Mouse (Mus musculus) ES-E14 (cell line): ENCODE results near the gene Tubgcp6. TPM values are rescaled to one million over a fixed set of nuclear protein-coding genes. Genes with fewer than 3 reads are reported as not detected.

Experiments used
- DNase-seq: peaks from one replicate; pipeline ENCODE4 v3.0.0-alpha.2; 2013; ENCODE audit warnings: low read depth, low spot score
- H3K27ac ChIP-seq: 2 replicates; pipeline ENCODE4 v1.5.1; 2012; ENCODE audit warnings: low read depth, mild to moderate bottlenecking, low read length, moderate library complexity, mixed read lengths; ENCODE audit not compliant: poor library complexity, insufficient read depth, severe bottlenecking
- H3K36me3 ChIP-seq: 2 replicates; pipeline ENCODE4 v1.6.1; 2012; ENCODE audit warnings: mild to moderate bottlenecking, low read length, moderate library complexity, mixed read lengths; ENCODE audit not compliant: control insufficient read depth, poor library complexity, insufficient read depth, severe bottlenecking
- H3K4me1 ChIP-seq, 2 experiments: fragments of 150-350 bp in 1 of 2; sonication (generic) in 1 of 2; 2 replicates each; pipeline ENCODE4 v1.6.1; 2012; ENCODE audit warnings: low read length in 2 of 2, mild to moderate bottlenecking in 1 of 2, mixed read lengths in 1 of 2; ENCODE audit not compliant: control insufficient read depth in 2 of 2, insufficient read depth in 2 of 2, poor library complexity in 1 of 2
- H3K4me3 ChIP-seq, 2 experiments: fragments of 150-350 bp in 1 of 2; sonication (generic) in 1 of 2; 2 replicates each; pipeline ENCODE4 v1.5.1; 2012; ENCODE audit warnings: low read length in 2 of 2, low read depth in 1 of 2, mild to moderate bottlenecking in 1 of 2, mixed read lengths in 1 of 2; ENCODE audit not compliant: insufficient read depth in 1 of 2, poor library complexity in 1 of 2, severe bottlenecking in 1 of 2
- H3K9ac ChIP-seq: 2 replicates; pipeline ENCODE4 v1.6.1; 2012; ENCODE audit warnings: low read depth, mild to moderate bottlenecking, low read length, mixed read lengths; ENCODE audit not compliant: poor library complexity, insufficient read depth, severe bottlenecking
- H3K9me3 ChIP-seq: fragments of 150-350 bp; sonication (generic); 2 replicates; pipeline ENCODE4 v1.6.1; 2012; ENCODE audit warnings: low read depth, mild to moderate bottlenecking, low read length; ENCODE audit not compliant: control insufficient read depth, insufficient read depth
- HCFC1 ChIP-seq: IDR thresholded peaks from 2 replicates; pipeline ENCODE4 v1.6.1; 2012; ENCODE audit warnings: low read length, inconsistent platforms, borderline replicate concordance; ENCODE audit not compliant: insufficient read depth
- ZNF384 ChIP-seq: IDR thresholded peaks from 2 replicates; pipeline ENCODE4 v1.6.1; 2012; ENCODE audit warnings: low read depth, low read length, inconsistent platforms
- in situ Hi-C, 2 experiments: fragments of 600-800 bp; cut with MboI; formaldehyde crosslinking; loops; one replicate each; pipeline ENCODE4 v1.15.1; 2025; ENCODE audit warnings: low sequenced_read_pairs in 2 of 2, inconsistent platforms in 1 of 2; ENCODE audit not compliant: unreplicated experiment in 2 of 2
- total RNA-seq: library from RNA; depleted of rRNA; stranded (reverse); fragments of 300-350 nt; gene quantifications from 2 replicates; pipeline ENCODE4 v1.2.3, GENCODE M21; 2012; rRNA removed

The Tubgcp6 gene
- total RNA-seq, 1 experiment, result 37.3 TPM

GRCm38 (mm10) chr15:89054666-89055065 is 68.2 kb downstream of the Tubgcp6 start:
- Histone ChIP-seq H3K9me3 (no peaks in the 10 kb centered on the region), H3K4me1 (peaks cover 0 to 2% of the 10 kb centered on the region in 2 experiments; a peak in 1 of 4 replicates), H3K27ac (no peak overlapping the region), H3K4me3 (no peak overlapping the region), H3K9ac (no peak overlapping the region), H3K36me3 (no peaks in the 10 kb centered on the region)
- DNase-seq, result no peak
- in situ Hi-C loops, result no loop called here
- no peak for TF ChIP-seq HCFC1
- TF ChIP-seq ZNF384, result no peak

Other genes starting within 250 kb of the Tubgcp6 start
- 0.11 and 0.13 TPM in 2 replicates for gene Ttll8, start 168.7 kb downstream of the Tubgcp6 start, total RNA-seq
- 0.32 and 0.36 TPM in 2 replicates for gene Mlc1, start 144.1 kb downstream of the Tubgcp6 start, total RNA-seq
- 26.7 and 34.4 TPM in 2 replicates for gene Mov10l1, start 140.2 kb downstream of the Tubgcp6 start, total RNA-seq
- gene Panx2, start 63.4 kb downstream of the Tubgcp6 start, total RNA-seq, result 0.22 and 0.58 TPM in 2 replicates
- gene Trabd, start 48.0 kb downstream of the Tubgcp6 start, total RNA-seq, result 24.2 and 29.9 TPM in 2 replicates
- gene Selenoo, start 34.0 kb downstream of the Tubgcp6 start, total RNA-seq, result 7.5 and 8.7 TPM in 2 replicates
- gene Hdac10, start 5.6 kb upstream of the Tubgcp6 start, total RNA-seq, result 7.4 and 11.4 TPM in 2 replicates
- gene Mapk12, start 17.6 kb upstream of the Tubgcp6 start, total RNA-seq, result 8.1 and 10.6 TPM in 2 replicates
- gene Mapk11, start 26.5 kb upstream of the Tubgcp6 start, total RNA-seq, result 6.6 and 12.7 TPM in 2 replicates
- gene Plxnb2, start 57.7 kb upstream of the Tubgcp6 start, total RNA-seq, result 116 and 178 TPM in 2 replicates
- gene Dennd6b, start 73.4 kb upstream of the Tubgcp6 start, total RNA-seq, result 14.4 and 24.7 TPM in 2 replicates
- 8.6 and 9.2 TPM in 2 replicates for gene Ppp6r2, start 88.4 kb upstream of the Tubgcp6 start, total RNA-seq
- 134 and 169 TPM in 2 replicates for gene Sbf1, start 192.2 kb upstream of the Tubgcp6 start, total RNA-seq
- 4.6 and 7.8 TPM in 2 replicates for gene Adm2, start 199.6 kb upstream of the Tubgcp6 start, total RNA-seq
- gene Miox, start 211.3 kb upstream of the Tubgcp6 start, total RNA-seq, result 0.54 TPM in 1 of 2 replicates, not detected in the other
- 44.8 and 45.3 TPM in 2 replicates for gene Lmf2, start 232.5 kb upstream of the Tubgcp6 start, total RNA-seq
- 205 and 274 TPM in 2 replicates for gene Ncaph2, start 232.6 kb upstream of the Tubgcp6 start, total RNA-seq